Mouse (Mus musculus) G1E (cell line): ENCODE measurements around the gene Dnpep. TPM values are rescaled to one million over a fixed set of nuclear protein-coding genes. Genes with fewer than 3 reads are reported as not detected.
A peak's percentile ranks its signal among the peaks of the same experiment; 100 is the strongest.

Experiments
- ATAC-seq: 2 replicates; pipeline ENCODE4 v1.8.0; 2016; ENCODE audit warnings: mild to moderate bottlenecking; ENCODE audit not compliant: insufficient number of reproducible peaks, poor library complexity, low FRiP score, severe bottlenecking; ENCODE audit errors: extremely low read depth
- DNase-seq: peaks from one replicate; pipeline ENCODE4 v3.0.0; 2012; ENCODE audit warnings: low spot score
- H3K27me3 ChIP-seq: 2 replicates; pipeline ENCODE4 v1.6.1; 2012; ENCODE audit warnings: mild to moderate bottlenecking, low read length, inconsistent platforms; ENCODE audit not compliant: insufficient read depth
- H3K36me3 ChIP-seq: replicated peaks from 2 replicates; pipeline ENCODE3; 2012; ENCODE audit warnings: mild to moderate bottlenecking, inconsistent platforms
- H3K4me1 ChIP-seq: 2 replicates; pipeline ENCODE4 v1.6.1; 2012; ENCODE audit warnings: low read depth, low read length, inconsistent platforms, mixed read lengths; ENCODE audit not compliant: insufficient read depth
- H3K4me3 ChIP-seq: 2 replicates; pipeline ENCODE4 v1.5.1; 2012; ENCODE audit warnings: low read depth, mild to moderate bottlenecking, inconsistent platforms, low read length, moderate library complexity, mixed read lengths
- H3K9me3 ChIP-seq: replicated peaks from 2 replicates; pipeline ENCODE4 v1.6.1; 2012; ENCODE audit warnings: inconsistent platforms
- CTCF ChIP-seq: IDR thresholded peaks from 2 replicates; pipeline ENCODE4 v1.5.1; 2012; ENCODE audit warnings: low read depth, low read length, inconsistent platforms, mixed read lengths
- GATA1 ChIP-seq: IDR thresholded peaks from 2 replicates; pipeline ENCODE4 v1.6.1; 2012; ENCODE audit warnings: borderline replicate concordance, low read length, inconsistent platforms, mixed read lengths
- GATA2 ChIP-seq: IDR thresholded peaks from 2 replicates; pipeline ENCODE4 v1.6.1; 2012; ENCODE audit warnings: low read depth, low read length, inconsistent platforms, borderline replicate concordance
- POLR2AphosphoS5 ChIP-seq: IDR thresholded peaks from 2 replicates; pipeline ENCODE4 v1.6.1; 2012; ENCODE audit warnings: low read depth, low read length, inconsistent platforms; ENCODE audit not compliant: insufficient replicate concordance
- TAL1 ChIP-seq: conservative IDR thresholded peaks from 2 replicates; pipeline ENCODE4 v1.6.1; 2012; ENCODE audit warnings: low read depth, low read length, inconsistent platforms, mixed read lengths
- polyA plus RNA-seq: library from polyadenylated mRNA; stranded (reverse); fragments of >175 nt; gene quantifications from 2 replicates; pipeline ENCODE4 v1.2.3, GENCODE M21; 2012
- total RNA-seq, 2 experiments: library from RNA; stranded (forward) in 1 of 2; stranded (reverse) in 1 of 2; fragments of 200-1000 nt in 1 of 2; fragments of >200 nt in 1 of 2; fragmentation: Nextera tagmentation in 1 of 2; gene quantifications; 2 replicates each; pipeline ENCODE4 v1.2.3; 2014 to 2017

The Dnpep gene
- total and polyA plus RNA-seq, 3 experiments: 38.7 to 79.0 (median 73.7) TPM

DNA sequence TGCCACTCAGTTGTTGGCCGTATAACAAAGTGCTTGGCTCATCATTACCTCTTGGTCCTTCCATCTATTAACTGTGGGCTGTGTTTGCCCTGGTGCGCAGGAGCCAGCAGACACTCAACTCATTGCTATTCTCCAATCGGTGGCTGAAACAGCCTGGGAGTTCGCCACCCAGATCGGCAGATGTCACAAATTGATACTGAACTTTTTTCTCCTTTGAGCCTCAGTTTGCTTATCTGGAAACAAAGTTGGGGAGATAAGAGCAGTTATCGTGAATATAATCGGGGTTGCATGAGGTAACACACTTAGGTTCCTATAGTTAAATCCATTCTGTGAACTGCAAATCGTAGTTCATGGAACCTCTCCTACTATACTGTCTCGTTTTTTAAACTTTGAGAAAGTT lies 19.3 kb upstream of the Dnpep start:
- TF ChIP-seq GATA1 (no peak), TAL1 (peak; percentile 86)
- Histone ChIP-seq H3K4me1 (peaks cover 81% of the 10 kb centered on the region), H3K4me3 (peak overlapping the region; percentile 8; the same call in 1 of the 2 replicates), H3K9me3 (no peaks in the 10 kb centered on the region), H3K36me3 (no peaks in the 10 kb centered on the region), H3K27me3 (peaks cover 5% of the 10 kb centered on the region)
- ATAC-seq (peak; percentile 84), DNase-seq (peak; percentile 56)

DNA sequence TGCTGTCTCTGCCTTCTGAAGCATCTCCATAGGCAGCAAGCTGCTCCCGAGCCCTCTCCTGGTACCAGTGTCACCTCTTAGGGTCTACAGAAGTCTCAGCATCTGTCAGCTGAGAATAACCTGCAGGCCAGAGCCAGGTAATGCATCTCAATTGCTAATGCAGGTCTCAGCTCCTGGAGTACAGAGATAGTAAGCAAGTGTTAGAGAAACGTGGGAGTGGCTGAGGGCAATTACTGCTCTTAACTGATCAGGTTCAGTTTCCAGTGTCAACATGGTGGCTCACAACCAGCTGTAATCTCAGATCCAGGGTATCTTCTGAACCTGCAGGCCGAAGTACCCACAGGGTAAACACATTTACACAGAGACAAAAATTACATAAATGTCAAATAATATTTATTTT lies 18.7 kb upstream of the Dnpep start:
- H3K4me3 ChIP-seq: peak overlapping the region; percentile 5; the same call in 1 of the 2 replicates
- no peaks in the 10 kb centered on the region for H3K36me3 ChIP-seq
- ATAC-seq (peak; percentile 25), DNase-seq (no peak)
- H3K9me3 ChIP-seq: no peaks in the 10 kb centered on the region
- TF ChIP-seq CTCF (0 out of 2 replicates have a peak, but pooled peaks have one; percentile 9), POLR2AphosphoS5 (no peak), TAL1 (peak; percentile 57), GATA1 (no peak), GATA2 (no peak)
- peaks cover 74% of the 10 kb centered on the region for H3K4me1 ChIP-seq
- H3K27me3 ChIP-seq: no peaks in the 10 kb centered on the region

DNA sequence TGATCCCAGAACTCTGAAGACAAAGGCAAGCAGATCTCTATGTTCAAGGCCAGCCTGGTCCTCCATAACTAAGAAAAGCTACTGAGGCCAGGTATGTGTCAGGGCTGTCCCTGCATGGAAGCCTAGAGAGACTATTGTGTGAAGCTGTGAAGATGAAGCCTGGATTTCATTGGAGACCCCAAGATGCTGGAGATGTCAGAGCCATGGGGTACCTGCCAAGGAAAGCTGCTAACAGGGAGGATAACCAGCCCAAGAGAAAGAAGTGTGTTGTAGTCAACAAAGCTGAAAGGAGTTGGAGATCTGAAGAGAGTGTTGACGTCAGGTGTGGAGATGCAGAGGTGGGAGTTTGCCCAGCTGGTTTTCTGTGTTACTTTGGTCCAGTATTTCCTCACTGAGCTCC lies 13.5 kb upstream of the Dnpep start:
- H3K4me1 ChIP-seq: peaks cover 31% of the 10 kb centered on the region
- no peaks in the 10 kb centered on the region for H3K27me3 ChIP-seq
- H3K9me3 ChIP-seq: peaks cover 10% of the 10 kb centered on the region
- DNase-seq (no peak), ATAC-seq (no peak)
- no peak for TF ChIP-seq GATA1
- TF ChIP-seq GATA2: no peak
- no peak for TF ChIP-seq CTCF
- no peak for TF ChIP-seq TAL1
- H3K36me3 ChIP-seq: no peaks in the 10 kb centered on the region
- H3K4me3 ChIP-seq: no peak overlapping the region

DNA sequence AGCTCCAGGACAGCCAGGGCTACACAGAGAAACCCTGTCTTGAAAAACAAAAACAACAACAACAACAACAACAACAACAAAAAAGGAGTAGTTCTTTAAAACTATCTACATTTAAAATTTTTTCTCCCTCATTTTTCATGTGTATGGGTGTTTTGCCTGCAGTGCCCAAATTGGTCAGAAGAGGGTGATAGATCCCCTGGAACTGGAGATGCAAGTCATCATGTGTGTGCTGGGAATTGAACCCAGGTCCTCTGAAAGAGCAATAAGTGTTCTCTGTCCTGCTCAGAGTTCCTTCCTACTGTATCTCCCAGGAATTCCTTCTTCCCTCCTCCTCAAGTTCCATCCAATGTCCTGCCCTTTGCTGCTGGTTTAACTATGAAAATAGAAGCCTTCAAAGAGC lies 9.7 kb upstream of the Dnpep start:
- TF ChIP-seq GATA2 (no peak), CTCF (no peak), POLR2AphosphoS5 (no peak), TAL1 (no peak), GATA1 (no peak)
- Histone ChIP-seq H3K9me3 (peaks cover 10% of the 10 kb centered on the region), H3K4me3 (no peak overlapping the region), H3K36me3 (no peaks in the 10 kb centered on the region), H3K27me3 (no peaks in the 10 kb centered on the region), H3K4me1 (peaks cover 23% of the 10 kb centered on the region)
- ATAC-seq: no peak
- no peak for DNase-seq

DNA sequence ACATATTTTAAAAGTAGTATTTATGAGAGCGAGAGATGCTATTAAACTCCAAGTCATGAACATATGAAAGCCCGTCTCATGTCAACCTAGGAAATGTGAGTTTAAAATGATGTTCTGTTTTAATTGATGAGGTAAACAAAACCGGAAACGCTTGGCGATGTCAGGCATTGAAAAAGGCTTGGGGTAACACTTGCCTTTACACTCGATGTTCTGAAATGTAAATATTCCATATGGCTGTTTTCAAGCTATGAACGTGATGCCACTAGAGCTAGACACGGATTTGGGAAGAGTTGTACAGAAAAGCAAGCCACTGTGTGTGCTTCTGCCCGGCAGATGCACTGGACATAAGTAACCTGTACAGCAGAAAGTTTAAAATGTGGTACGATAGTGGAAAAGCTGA lies 1.4 kb upstream of the Dnpep start:
- no peaks in the 10 kb centered on the region for H3K9me3 ChIP-seq
- no peak overlapping the region for H3K4me3 ChIP-seq
- TF ChIP-seq GATA2 (no peak), POLR2AphosphoS5 (no peak), TAL1 (no peak), GATA1 (no peak), CTCF (no peak)
- DNase-seq: no peak
- ATAC-seq: no peak
- peaks cover 19% of the 10 kb centered on the region for H3K36me3 ChIP-seq
- H3K4me1 ChIP-seq: peaks cover 55% of the 10 kb centered on the region
- no peaks in the 10 kb centered on the region for H3K27me3 ChIP-seq

DNA sequence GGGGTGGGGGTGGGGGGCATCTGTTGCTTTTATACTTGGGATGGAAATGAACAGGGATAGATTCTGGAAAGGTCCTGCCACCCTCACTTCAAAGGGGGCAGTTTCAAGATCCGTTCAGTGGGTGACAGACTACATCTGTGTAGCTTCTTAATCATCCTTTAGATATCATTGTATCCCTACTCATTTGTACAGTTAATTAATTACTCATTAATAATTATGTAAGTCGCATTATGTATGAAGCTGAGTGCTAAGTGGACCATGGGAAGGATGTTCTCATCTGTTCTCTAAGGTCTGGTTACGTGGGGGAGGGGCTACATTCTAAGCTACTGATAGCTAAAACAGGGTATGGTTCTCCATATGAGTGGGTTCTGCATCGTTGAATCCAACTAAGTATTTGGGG lies 946 bp upstream of the Dnpep start:
- Histone ChIP-seq H3K4me1 (peaks cover 55% of the 10 kb centered on the region), H3K4me3 (no peak overlapping the region), H3K36me3 (peaks cover 23% of the 10 kb centered on the region), H3K27me3 (no peaks in the 10 kb centered on the region), H3K9me3 (no peaks in the 10 kb centered on the region)
- ATAC-seq: no peak
- no peak for TF ChIP-seq TAL1
- no peak for TF ChIP-seq CTCF
- no peak for TF ChIP-seq POLR2AphosphoS5
- TF ChIP-seq GATA1: no peak
- TF ChIP-seq GATA2: no peak
- no peak for DNase-seq

DNA sequence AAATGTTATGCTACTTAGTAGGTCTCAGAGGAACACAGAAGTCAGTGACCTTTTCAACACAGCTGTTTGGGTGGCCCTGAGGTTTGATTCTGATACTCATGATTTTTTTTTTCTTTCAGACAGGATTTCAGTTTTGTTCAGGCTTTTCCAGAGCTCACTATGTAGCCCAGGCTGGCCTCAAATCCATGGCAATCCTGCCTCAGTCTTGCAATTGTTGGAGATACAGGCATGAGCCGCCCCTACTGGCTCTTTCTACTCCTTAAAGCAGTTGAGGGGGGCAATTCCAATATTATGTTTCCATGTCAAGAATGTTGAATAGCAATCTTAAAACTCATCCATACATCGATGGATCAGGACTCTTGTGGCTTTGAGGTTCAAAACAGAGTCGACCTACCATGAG lies 511 bp upstream of the Dnpep start:
- Histone ChIP-seq H3K9me3 (no peaks in the 10 kb centered on the region), H3K4me3 (peak overlapping the region; percentile 78; the same call in 1 of the 2 replicates), H3K36me3 (peaks cover 28% of the 10 kb centered on the region), H3K4me1 (peaks cover 56% of the 10 kb centered on the region), H3K27me3 (no peaks in the 10 kb centered on the region)
- DNase-seq: no peak
- ATAC-seq: no peak
- TF ChIP-seq GATA1 (no peak), GATA2 (no peak), TAL1 (no peak), CTCF (no peak), POLR2AphosphoS5 (no peak)
